Mouse (Mus musculus): ENCODE results near the gene Mars2.

- TF ChIP-seq CTCF (IDR thresholded peaks at IDR 0.05; ENCODE audit: low read depth, low read length): no peak
- TF ChIP-seq POLR2A (IDR thresholded peaks at IDR 0.05; ENCODE audit: insufficient read depth, low read length): no peak
Measured at GRCm38 (mm10) chr1:55264385-55264784, 27.4 kb downstream of the Mars2 start.
